Mouse (Mus musculus): Measurements from ENCODE around the gene Gabrr2. TPM values are rescaled to one million over a fixed set of nuclear protein-coding genes. Genes with fewer than 3 reads are reported as not detected.
"Not testable (repeated sequence)": the region's sequence is repeated elsewhere in the genome, so short reads cannot be mapped to it uniquely, and the experiment has no call there.

Gene Gabrr2
- total RNA-seq, 2 experiments from 2014 or later = 0.32 to 0.72 TPM

DNA sequence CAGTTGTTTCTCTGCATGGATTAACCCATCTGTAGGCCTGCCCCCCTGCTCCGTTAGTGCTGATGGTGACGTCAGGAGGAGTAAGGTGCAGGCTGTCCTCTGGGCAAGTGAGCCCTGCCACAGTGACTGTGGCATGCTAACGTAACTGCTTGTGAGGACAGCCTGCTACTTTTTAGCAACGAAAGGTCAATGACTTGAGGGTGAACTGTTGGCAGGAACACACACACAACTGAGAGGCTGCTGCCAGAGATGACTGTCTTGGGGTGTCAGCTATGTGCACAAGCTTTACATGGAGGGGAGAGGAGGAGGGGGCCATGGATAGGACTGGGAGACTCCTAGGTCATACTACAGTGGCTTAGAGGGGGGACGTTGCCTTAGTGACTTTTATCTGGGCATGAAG is 12.1 kb downstream of the Gabrr2 start:
- no peak for TF ChIP-seq CTCF (conservative IDR thresholded peaks at IDR 0.05)
- Histone ChIP-seq H3K27ac (no peak overlapping the region), H3K4me3 (no peak overlapping the region)
- no peak for DNase-seq (ENCODE audit: low spot score in 2 of 2)

DNA sequence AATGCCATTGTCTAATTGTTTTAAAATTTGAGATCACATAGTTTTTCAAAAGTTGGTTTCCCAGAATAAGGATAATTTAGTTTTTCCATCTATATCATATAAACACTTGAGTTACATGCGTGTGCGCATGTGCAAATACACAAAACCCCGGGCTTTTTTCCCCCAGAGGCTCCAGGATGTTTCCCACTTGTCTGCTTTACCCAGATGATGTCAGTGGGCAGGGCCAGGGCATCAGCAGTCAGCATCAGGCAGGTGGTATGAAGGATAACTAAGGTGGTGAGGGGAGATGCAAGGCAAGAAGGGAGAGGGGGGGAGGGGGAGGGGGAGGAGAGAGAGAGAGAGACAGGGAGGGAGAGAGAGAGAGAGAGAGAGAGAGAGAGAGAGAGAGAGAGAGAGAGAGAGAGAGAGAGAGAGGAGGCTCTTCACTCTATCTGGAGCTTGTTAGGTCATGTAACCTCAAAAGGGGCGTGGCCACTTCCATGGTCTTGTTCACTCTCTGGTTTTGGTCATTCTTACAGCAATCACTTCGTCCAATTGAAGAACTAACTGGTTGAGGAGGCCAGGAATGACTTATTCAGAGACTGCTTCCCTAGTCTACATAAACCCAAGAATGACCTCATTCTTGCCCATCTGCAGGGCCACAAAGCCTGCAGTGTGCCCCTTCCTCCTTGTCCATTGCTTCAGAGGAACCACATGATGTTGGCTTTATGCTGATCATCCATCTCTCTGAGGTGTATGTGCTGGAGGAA is 13.2 kb downstream of the Gabrr2 start:
- DNase-seq (ENCODE audit: low spot score in 2 of 2) = no peak
- no peak for TF ChIP-seq CTCF (conservative IDR thresholded peaks at IDR 0.05)

DNA sequence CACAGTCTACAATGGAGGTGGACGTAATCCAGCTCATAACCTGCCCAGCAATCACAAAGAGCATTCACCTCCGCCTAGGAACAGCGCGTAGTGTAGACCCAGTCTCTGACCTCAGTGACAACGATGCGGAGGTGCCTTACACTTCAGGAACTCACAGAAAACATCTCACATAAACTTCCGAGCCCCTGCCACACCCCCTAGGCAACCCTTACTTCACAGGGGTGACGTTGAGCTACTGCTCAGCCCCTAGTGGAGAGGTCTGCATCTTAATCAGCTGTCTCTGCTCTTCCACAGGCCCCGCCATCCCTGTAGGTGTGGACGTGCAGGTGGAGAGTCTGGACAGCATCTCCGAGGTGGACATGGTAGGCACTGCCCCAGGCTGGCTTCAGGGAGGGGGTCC is 14.4 kb downstream of the Gabrr2 start:
- Histone ChIP-seq H3K4me3 (no peak overlapping the region), H3K27ac (no peak overlapping the region)
- TF ChIP-seq CTCF (conservative IDR thresholded peaks at IDR 0.05) = no peak
- DNase-seq (ENCODE audit: low spot score in 2 of 2) = no peak

More for the DNA sequence above, 13.2 kb downstream of the Gabrr2 start:
- Histone ChIP-seq H3K27ac (no peak overlapping the region), H3K4me3 (no peak overlapping the region)

DNA sequence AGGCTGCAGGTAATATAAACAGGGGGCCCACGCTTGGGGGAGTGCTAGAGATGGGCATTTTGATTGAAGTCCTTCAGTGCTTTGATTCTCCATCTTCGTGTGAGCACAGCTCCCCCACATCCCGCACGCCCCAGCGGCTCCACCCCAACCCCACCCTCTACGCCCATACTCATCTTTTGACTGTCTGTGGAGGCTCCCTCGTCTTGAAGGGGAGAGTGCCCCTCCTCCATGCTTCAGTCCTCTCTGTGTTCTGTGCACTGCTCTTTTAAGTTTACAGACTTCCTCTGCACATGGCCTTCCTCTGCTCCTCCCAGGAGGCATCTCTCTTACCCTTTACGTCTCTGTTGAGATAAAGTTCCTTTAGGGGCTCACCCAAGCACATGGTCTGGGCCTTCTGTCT is 14.9 kb downstream of the Gabrr2 start:
- Histone ChIP-seq H3K4me3 (no peak overlapping the region), H3K27ac (no peak overlapping the region)
- no peak for TF ChIP-seq CTCF (conservative IDR thresholded peaks at IDR 0.05)
- no peak for DNase-seq (ENCODE audit: low spot score in 2 of 2)

DNA sequence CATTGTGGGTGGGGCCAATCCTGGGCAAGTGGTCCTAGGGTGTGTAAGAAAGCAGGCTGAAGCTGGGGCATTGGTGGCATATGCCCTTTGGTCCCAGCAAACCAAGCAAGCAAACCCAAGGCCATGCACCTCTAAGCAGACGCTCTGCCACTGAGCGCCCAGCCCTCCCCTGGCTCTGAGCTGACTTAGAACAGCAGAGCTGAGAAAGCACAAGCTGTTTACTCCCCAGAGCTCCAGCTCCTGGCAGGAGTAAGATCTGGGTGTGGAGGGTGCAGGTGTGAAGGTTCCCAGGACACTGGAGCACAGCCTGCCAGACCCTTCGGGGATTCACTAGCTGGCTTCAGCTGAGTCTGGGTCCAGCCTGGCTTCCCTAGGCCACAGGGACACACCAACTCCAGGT is 15.7 kb downstream of the Gabrr2 start:
- TF ChIP-seq CTCF (conservative IDR thresholded peaks at IDR 0.05) = no peak
- H3K27ac ChIP-seq = no peak overlapping the region
- DNase-seq (ENCODE audit: low spot score in 2 of 2) = no peak
- no peak overlapping the region for H3K4me3 ChIP-seq

DNA sequence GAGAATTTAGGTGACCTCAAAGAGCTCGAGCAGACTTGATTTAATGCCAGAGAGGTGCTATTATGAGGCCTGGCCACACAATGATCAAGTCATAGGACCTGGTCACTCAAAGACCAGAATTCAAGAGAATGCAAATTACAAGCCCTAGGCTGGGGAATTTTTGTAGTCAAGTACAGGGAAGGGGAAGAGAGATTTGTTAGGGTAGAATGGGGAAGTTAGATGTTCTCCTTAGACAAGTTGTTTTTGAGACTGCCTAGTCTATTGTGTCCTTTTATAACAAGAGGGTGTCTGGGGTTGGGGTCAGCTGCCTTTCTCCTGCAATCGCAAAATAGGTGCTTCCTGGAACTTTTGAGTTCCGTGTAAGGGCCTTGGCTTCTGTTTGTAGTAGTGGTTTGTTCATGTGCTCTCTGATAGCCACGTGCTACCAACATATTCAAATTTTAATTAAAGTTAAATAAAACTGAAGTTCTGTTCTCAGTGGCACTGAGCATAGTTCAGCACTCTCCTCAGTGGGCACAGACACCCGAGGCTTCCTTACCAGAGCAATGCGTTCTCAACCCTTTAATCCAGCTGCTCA is 36.4 kb downstream of the Gabrr2 start:
- no peak for TF ChIP-seq CTCF (conservative IDR thresholded peaks at IDR 0.05)
- Histone ChIP-seq H3K4me3 (no peak overlapping the region), H3K27ac (peak overlapping the region; percentile 21; the same call in 1 of the 2 replicates)
- DNase-seq (ENCODE audit: low spot score in 2 of 2) = no peak

DNA sequence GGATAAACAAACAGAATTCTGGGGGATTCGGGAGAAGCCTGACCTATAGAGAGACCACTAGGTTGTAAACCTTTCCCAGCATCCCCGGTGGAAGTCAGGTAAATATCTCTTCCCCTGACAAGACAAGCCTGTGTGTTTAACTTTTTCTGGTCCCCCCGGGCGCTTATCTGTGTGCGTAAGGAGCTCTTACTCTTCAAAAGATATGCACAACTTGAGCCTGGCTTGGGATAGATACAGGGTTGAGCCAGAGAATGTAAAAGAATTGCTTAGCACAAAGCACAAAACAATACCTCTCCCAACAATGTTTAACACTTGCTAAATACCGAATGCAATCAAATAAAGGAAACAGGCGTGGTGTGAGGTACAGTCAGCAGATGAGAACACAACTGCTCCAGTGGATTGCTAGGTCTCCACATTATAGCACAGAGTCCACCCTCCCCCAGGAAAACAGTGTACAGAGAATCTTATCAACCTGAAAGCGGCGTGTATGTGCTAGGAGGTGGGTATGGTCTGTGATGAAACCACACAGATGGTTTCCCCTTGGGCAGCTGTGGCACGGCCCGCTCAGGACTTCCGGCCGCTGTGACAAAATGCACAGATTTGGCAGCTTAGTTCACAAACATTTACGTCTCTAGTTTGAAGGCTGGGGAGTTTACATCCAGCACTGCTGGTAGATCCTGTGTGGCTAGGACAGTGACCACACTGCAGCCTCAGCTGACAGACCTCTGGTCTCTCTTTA is 47.1 kb downstream of the Gabrr2 start:
- TF ChIP-seq CTCF (conservative IDR thresholded peaks at IDR 0.05) = no peak
- DNase-seq (ENCODE audit: low spot score in 2 of 2) = no peak
- no peak overlapping the region for H3K4me3 ChIP-seq
- no peak overlapping the region for H3K27ac ChIP-seq

DNA sequence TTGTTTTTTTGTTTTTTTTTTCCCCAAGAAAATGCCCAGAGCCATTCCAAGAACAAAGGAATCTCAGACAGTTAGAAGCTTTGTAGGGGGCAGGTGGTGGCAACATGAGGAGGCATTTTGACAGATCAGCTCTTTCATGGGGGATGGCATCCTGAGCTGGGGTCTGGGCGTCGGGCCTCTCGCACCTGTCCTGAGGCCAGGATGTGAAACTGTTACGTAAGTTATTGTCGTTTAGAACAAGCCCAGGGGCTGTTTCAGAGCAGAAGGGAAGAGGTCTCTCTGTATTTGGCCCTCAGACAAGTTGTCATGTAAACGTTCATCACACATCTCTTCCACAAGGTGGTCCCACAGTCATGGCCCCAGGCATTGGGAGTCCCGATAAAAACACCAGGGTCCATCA is 48.0 kb downstream of the Gabrr2 start:
- no peak overlapping the region for H3K4me3 ChIP-seq
- no peak overlapping the region for H3K27ac ChIP-seq
- TF ChIP-seq CTCF (conservative IDR thresholded peaks at IDR 0.05) = no peak
- DNase-seq (ENCODE audit: low spot score in 2 of 2) = no peak

DNA sequence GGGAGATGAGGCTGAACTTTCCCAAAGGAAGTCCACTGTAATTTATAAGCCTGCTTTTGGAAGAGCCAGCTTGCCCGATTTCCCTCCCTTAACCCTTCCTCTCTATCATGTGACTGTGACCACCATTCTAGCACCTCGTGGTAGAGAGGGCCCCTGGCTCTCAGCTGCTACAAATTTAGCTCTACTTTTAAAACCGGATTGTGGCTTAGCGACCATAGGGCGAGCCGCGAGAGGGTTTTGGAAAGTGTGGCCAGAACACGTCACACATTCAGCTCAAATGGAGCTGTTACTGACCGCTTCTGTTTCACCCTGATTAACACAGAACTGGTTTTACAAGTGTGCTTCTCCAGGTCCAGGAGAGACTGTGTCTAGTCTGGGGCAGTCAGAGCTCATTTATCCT is 48.6 kb downstream of the Gabrr2 start:
- no peak overlapping the region for H3K27ac ChIP-seq
- no peak for DNase-seq (ENCODE audit: low spot score in 2 of 2)
- no peak overlapping the region for H3K4me3 ChIP-seq
- TF ChIP-seq CTCF (conservative IDR thresholded peaks at IDR 0.05) = no peak

DNA sequence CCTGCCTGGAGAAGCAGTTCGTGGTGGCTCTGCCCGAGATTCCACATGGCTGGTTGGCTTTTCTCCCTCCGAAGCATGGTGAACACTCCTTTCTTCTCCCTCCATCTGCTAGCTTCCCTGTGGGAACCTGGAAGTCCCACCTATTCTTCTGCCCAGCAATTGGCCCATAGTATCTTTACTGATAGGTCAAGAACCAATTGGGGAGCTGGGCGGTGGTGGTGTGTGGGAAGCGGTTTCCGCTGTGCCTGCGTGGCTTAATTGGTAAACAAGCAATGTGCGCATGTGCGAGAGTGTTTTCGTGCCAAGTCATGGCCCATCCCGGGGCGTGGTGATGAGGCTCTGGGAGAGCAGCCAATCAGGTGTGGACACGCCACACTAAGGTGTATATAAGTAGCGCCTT is 50.1 kb downstream of the Gabrr2 start:
- not testable (repeated sequence) for DNase-seq (ENCODE audit: low spot score in 2 of 2); H3K4me3 ChIP-seq; H3K27ac ChIP-seq

DNA sequence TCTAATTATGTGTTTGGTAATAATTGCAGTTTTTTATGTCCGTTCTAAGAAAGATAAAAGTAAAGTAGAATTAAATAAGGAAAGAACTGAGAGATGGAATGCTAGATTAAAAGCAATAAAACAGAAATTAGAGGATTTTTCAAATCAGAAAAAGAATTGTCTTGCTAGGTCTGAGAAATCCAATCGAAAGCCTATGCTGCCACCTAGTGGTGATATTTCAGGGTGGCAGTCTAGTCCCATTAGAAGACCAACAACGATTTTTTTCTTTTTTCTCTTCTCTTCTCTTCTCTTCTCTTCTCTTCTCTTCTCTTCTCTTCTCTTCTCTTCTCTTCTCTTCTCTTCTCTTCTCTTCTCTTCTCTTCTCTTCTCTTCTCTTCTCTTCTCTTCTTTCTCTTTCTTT is 56.3 kb downstream of the Gabrr2 start:
- DNase-seq (ENCODE audit: low spot score in 2 of 2) = peak; percentile 79 to 88
- not testable (repeated sequence) for H3K27ac ChIP-seq, H3K4me3 ChIP-seq
- TF ChIP-seq CTCF (conservative IDR thresholded peaks at IDR 0.05) = peak; percentile 84

DNA sequence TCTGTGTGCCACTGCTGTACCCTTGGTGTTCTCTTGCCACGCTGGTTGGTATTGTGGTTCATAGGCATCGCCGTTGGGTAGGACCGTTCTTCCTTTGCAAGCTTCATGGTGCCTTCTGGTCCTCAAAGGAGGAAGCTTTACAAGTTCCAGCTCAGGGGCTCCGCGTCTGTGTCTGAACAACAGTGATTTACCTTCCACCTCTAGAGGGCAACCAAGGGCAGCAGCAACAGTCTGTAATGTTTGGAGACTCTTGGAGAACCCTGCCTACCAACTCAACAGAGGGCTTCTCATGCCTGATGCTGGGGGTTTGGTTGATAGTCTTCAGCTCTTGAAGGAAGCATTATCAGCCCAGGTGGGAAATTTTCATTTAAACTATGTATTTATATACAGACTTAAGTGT is 61.7 kb downstream of the Gabrr2 start:
- peak; percentile 32 to 55 for DNase-seq (ENCODE audit: low spot score in 2 of 2)
- H3K27ac ChIP-seq = no peak overlapping the region
- peak; percentile 85 for TF ChIP-seq CTCF (conservative IDR thresholded peaks at IDR 0.05)
- H3K4me3 ChIP-seq = no peak overlapping the region

DNA sequence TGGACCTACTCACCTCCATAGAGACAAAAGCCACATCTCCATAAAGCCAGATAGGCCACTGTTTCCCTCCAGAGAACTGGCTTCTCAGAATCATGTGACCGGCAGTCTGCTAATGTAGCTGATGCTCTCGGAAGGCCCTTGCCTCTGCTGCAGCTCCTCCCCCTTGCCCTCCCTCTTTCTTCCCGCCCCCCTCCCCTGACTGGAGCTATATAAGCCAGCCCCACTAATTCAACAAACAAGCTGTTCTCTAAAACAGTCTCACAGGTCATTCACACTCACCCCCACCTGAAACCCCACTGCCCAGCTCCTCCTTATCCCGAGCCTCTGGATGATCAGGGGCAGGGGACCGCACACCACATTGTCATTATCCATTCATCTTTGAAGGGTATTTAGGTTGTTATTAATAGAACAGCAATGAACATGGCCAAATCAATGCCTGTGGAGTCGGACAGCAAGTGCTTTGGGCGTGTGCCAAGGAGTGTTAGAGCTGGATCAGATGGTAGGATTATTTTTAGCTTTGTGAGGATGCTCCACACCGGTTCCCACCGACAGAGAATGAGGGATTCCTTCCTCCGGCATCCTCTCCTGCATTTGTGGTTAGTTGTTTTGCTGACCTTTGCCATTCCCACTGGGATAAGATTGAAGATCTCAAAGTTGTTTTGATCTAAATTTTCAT is 62.7 kb downstream of the Gabrr2 start:
- Histone ChIP-seq H3K4me3 (no peak overlapping the region), H3K27ac (no peak overlapping the region)
- TF ChIP-seq CTCF (conservative IDR thresholded peaks at IDR 0.05) = no peak
- DNase-seq (ENCODE audit: low spot score in 2 of 2) = peak in 1 of 2 experiments; percentile 8
